Mouse (Mus musculus) C2C12 (cell line): Measurements from ENCODE around the gene Gphb5. TPM values are rescaled to one million over a fixed set of nuclear protein-coding genes. Genes with fewer than 3 reads are reported as not detected.

ENCODE experiments used
- H3K27me3 ChIP-seq: one replicate; pipeline ENCODE4 v1.6.1; 2011; ENCODE audit not compliant: control insufficient read depth, insufficient read depth, insufficient read length
- H3K36me3 ChIP-seq: one replicate; pipeline ENCODE4 v1.6.1; 2011; ENCODE audit not compliant: control insufficient read depth, insufficient read depth
- H3K4me3 ChIP-seq: one replicate; pipeline ENCODE4 v1.5.1; 2011; ENCODE audit warnings: mild to moderate bottlenecking, control low read depth; ENCODE audit not compliant: poor library complexity, insufficient read depth, severe bottlenecking
- H3K79me2 ChIP-seq: one replicate; pipeline ENCODE4 v1.6.1; 2011; ENCODE audit not compliant: control insufficient read depth, insufficient read depth
- H3K79me3 ChIP-seq: one replicate; pipeline ENCODE4 v1.6.1; 2011; ENCODE audit warnings: low read depth, control low read depth
- H3ac ChIP-seq: one replicate; pipeline ENCODE3; 2011; ENCODE audit warnings: low read depth; ENCODE audit not compliant: control insufficient read depth, insufficient read length
- CEBPB ChIP-seq: IDR thresholded peaks from one replicate; pipeline ENCODE4 v1.6.1; 2011; ENCODE audit warnings: low read depth, mild to moderate bottlenecking, control low read depth, moderate library complexity
- CTCF ChIP-seq: IDR thresholded peaks from one replicate; pipeline ENCODE4 v1.5.1; 2011; ENCODE audit not compliant: control insufficient read depth, insufficient read depth, insufficient read length
- FOSL1 ChIP-seq: IDR thresholded peaks from one replicate; pipeline ENCODE4 v1.8.0; 2011; ENCODE audit warnings: mild to moderate bottlenecking, low read length; ENCODE audit not compliant: poor library complexity, insufficient read depth, severe bottlenecking
- MAX ChIP-seq: IDR thresholded peaks from one replicate; pipeline ENCODE4 v1.6.1; 2011; ENCODE audit warnings: mild to moderate bottlenecking, control low read depth
- MYOD1 ChIP-seq: IDR thresholded peaks from one replicate; pipeline ENCODE4 v1.6.1; 2011; ENCODE audit warnings: low read depth; ENCODE audit not compliant: control insufficient read depth, insufficient read length
- MYOG ChIP-seq: IDR thresholded peaks from one replicate; pipeline ENCODE4 v1.6.1; 2011; ENCODE audit not compliant: control insufficient read depth, insufficient read length; ENCODE audit errors: extremely low read depth
- USF1 ChIP-seq: IDR thresholded peaks from one replicate; pipeline ENCODE4 v1.6.1; 2011; ENCODE audit warnings: low read depth, mild to moderate bottlenecking, control low read depth, moderate library complexity
- polyA plus RNA-seq: library from polyadenylated mRNA; unstranded; fragments of >200 nt; fragmentation: generic; extraction: Trizol; gene quantifications from one replicate; pipeline ENCODE4 v1.2.1, GENCODE M21; 2012; ENCODE audit warnings: missing spikeins

Gene Gphb5
- polyA plus RNA-seq, 1 experiment = not detected

DNA sequence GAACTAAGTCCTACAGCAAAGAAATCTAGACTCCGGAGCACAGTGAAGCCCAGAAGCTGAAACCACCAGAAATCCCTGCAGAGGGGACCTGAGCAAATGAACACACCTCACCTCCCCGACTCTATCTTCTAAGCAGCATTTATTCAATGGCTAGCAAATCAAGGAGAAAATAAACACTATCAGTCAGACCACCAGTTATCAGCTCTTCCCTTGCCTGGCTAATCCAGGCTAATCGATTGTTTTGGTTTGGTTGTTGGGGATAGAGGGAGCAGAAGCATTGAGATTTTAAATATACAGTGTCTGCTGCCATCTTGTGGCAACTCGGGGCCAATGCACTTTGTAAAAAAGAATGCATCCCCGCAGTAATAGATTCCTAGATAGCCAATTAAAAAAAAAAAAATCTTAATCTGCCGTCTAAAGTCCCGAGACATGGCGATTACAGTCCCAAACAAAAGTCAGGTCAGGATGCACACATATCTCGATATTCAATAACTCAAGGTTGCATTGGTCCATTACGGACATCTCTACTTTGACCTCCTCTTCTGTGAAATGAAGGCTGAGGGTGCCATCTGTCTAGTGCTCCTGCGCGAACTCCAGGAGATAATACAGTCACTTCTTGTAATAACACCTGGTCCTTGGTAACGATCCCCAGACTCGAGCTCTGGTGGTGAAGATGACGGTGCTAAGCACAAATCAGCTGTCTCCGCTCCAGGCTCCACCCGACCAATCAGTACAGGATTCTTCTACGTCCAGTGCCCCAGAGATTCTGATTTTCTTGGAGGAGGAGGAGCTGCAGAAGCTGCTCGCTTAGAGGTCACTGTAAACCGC lies 27.1 kb downstream of the Gphb5 start:
- H3K4me3 ChIP-seq = no peak overlapping the region
- H3ac ChIP-seq = no peak overlapping the region
- no peaks in the 10 kb centered on the region for H3K79me3 ChIP-seq
- H3K79me2 ChIP-seq = no peaks in the 10 kb centered on the region
- no peak for TF ChIP-seq MAX
- no peaks in the 10 kb centered on the region for H3K27me3 ChIP-seq
- no peaks in the 10 kb centered on the region for H3K36me3 ChIP-seq

DNA sequence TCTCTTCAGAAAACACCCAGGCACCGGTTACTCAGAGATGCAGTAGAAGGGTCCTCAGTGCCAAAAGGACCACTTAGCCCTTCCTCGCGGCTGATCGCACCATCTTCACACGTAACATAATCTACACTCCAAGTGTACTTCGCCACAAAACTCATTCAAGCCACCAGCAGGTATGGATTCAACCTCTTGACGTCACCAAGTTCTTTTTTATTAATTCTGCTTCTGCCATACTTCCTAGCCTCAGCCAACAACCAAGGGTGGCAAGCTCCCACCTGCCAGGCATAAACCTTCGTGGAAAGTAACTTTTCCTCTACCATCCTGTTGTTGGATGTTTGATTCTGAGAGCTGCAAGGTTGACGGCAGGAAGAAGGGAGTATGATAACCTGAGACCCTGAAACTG lies 28.1 kb downstream of the Gphb5 start:
- Histone ChIP-seq H3K27me3 (no peaks in the 10 kb centered on the region), H3K4me3 (no peak overlapping the region), H3K79me2 (no peaks in the 10 kb centered on the region), H3K36me3 (no peaks in the 10 kb centered on the region), H3K79me3 (no peaks in the 10 kb centered on the region), H3ac (no peak overlapping the region)
- TF ChIP-seq CEBPB (no peak), FOSL1 (no peak), CTCF (no peak)

DNA sequence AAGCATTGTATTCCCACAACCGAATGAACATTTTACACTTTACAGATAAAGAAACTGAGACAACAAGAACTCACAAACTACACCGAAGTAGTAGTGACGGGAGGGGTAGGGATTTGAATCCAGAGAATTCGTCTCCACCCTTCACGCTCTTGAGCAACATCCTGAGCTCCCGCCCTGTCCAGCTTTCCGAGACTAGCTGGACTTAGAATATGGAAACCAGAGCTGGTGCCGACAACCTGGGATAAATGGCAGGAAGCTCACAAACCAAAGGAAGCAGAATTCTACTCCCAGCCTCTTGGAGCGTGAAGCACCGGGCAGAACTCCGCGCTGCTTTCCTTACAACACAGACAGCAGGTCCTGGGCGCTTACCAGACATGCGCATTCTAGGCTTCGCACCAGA lies 28.7 kb downstream of the Gphb5 start:
- Histone ChIP-seq H3K79me2 (no peaks in the 10 kb centered on the region), H3ac (no peak overlapping the region), H3K4me3 (no peak overlapping the region), H3K79me3 (no peaks in the 10 kb centered on the region), H3K36me3 (no peaks in the 10 kb centered on the region), H3K27me3 (no peaks in the 10 kb centered on the region)
- TF ChIP-seq CEBPB (no peak), CTCF (no peak), USF1 (no peak), MYOG (no peak)

GRCm38 (mm10) chr12:75387156-75387555 lies 29.4 kb downstream of the Gphb5 start:
- Histone ChIP-seq H3K79me2 (no peaks in the 10 kb centered on the region), H3K79me3 (no peaks in the 10 kb centered on the region), H3K27me3 (no peaks in the 10 kb centered on the region), H3K36me3 (no peaks in the 10 kb centered on the region), H3ac (no peak overlapping the region), H3K4me3 (no peak overlapping the region)
- TF ChIP-seq MYOD1 = no peak
- TF ChIP-seq CEBPB = no peak
- no peak for TF ChIP-seq FOSL1
- TF ChIP-seq USF1 = no peak
- TF ChIP-seq CTCF = no peak
- no peak for TF ChIP-seq MYOG
- TF ChIP-seq MAX = no peak

- H3K79me2 ChIP-seq = no peaks in the 10 kb centered on the region
- H3K27me3 ChIP-seq = no peaks in the 10 kb centered on the region
- H3K36me3 ChIP-seq = no peaks in the 10 kb centered on the region
- no peak overlapping the region for H3ac ChIP-seq
- TF ChIP-seq CTCF (no peak), FOSL1 (no peak), CEBPB (no peak), MYOD1 (no peak), MAX (no peak), USF1 (no peak), MYOG (no peak)
- H3K4me3 ChIP-seq = no peak overlapping the region
- H3K79me3 ChIP-seq = no peaks in the 10 kb centered on the region
Measured at GRCm38 (mm10) chr12:75386731-75387130, 29.9 kb downstream of the Gphb5 start.

GRCm38 (mm10) chr12:75376126-75376525 lies 40.5 kb downstream of the Gphb5 start:
- Histone ChIP-seq H3K36me3 (no peaks in the 10 kb centered on the region), H3K79me3 (no peaks in the 10 kb centered on the region), H3K4me3 (no peak overlapping the region), H3K27me3 (no peaks in the 10 kb centered on the region), H3K79me2 (no peaks in the 10 kb centered on the region), H3ac (no peak overlapping the region)
- TF ChIP-seq MYOG (no peak), MYOD1 (no peak), MAX (no peak), CEBPB (no peak), USF1 (no peak), CTCF (no peak), FOSL1 (no peak)
